Comparison of ENCODE assay signal across 9 mouse cellular contexts in the genomic region with DNA sequence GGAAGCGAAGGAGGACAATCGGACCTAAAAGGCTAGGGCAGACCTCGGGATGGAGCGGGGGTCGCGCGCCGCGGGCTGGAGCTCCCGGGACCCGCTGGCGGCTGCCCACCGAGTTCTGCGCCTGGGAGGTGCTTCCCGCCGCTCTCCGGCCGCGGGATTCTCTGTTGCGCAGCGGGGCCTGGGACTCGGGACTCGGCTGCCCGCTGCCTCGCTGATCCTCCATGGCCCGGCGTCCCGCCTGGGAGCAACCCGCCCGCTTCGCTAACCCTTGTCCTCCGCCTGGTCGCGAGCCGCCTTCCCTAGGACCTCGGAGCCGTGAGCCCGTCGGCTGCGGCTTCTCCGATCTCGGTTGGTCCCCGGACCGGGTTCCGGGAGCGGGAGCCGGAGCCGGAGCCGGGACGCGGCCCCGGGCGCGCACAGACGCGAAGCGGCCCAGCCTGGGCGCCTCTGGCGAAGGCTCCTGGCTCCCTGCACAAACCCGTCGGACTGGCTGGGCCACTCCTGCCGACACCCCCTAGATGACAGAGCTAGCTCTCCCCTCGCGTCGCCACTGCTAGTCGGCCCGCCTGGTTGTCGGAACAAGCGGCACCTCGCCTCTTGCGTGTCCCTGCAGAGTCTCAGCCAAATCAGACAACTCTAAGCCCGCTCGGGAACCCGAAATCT. TPM values are rescaled to one million over a fixed set of nuclear protein-coding genes. Genes with fewer than 3 reads are reported as not detected.
A peak's percentile ranks its signal among the peaks of the same experiment; 100 is the strongest.
DNase-seq lines count a peak whose midpoint lies in the region; ATAC-seq and TF ChIP-seq lines count a peak whose summit lies in the region.
"Had no signal": no experiment of that assay in that cellular context is flagged by ENCODE, and none has a peak within 500 bp of the region (broad histone marks: within the 10 kb centered on the region; RNA-seq: fewer than 3 reads in every experiment).

No protein-coding gene starts in this region.

- 0 out of 2 replicates have a peak, but pooled peaks cover 5% of the 10 kb centered on the region for H3K4me1 ChIP-seq in cerebellum, adult 2 months (ENCODE audit: control insufficient read depth, insufficient read depth, low read length)
- H3K4me1 ChIP-seq in ES-E14 (ENCODE audit: control insufficient read depth in 2 of 2, insufficient read depth in 2 of 2, low read length in 2 of 2, poor library complexity in 1 of 2) = peaks cover 0 to 2% of the 10 kb centered on the region in 2 experiments; a peak in 2 of 4 replicates
- peaks cover 3% of the 10 kb centered on the region; the same call in 1 of the 2 replicates for H3K4me1 ChIP-seq in forebrain, postnatal 0 days (ENCODE audit: insufficient read depth)
- H3K4me1 ChIP-seq in kidney, embryonic 15.5 days = peaks cover 45% of the 10 kb centered on the region

- no peak overlapping the region for H3K4me3 ChIP-seq in cerebellum, adult 2 months (replicated peaks; ENCODE audit: insufficient read depth, low read depth, low read length)
- H3K4me3 ChIP-seq in ES-E14 (ENCODE audit: insufficient read depth in 1 of 2, low read depth in 1 of 2, low read length in 2 of 2, poor library complexity in 1 of 2, severe bottlenecking in 1 of 2) = peak overlapping the region; percentile 41 to 55; a peak in 3 of 4 replicates
- peak overlapping the region; percentile 33 for H3K4me3 ChIP-seq in forebrain, postnatal 0 days (ENCODE audit: low read depth, low read length)
- H3K4me3 ChIP-seq in kidney, embryonic 15.5 days (replicated peaks) = peak overlapping the region; percentile 53

- H3K9ac ChIP-seq in ES-E14 (ENCODE audit: insufficient read depth, low read depth, low read length, poor library complexity, severe bottlenecking) = peak overlapping the region; percentile 35; the same call in 1 of the 2 replicates
- H3K9ac ChIP-seq in forebrain, postnatal 0 days = no peak overlapping the region
- peak overlapping the region; percentile 44 for H3K9ac ChIP-seq in kidney, embryonic 15.5 days

- TF ChIP-seq POLR2A in cerebellum, adult 2 months (IDR thresholded peaks at IDR 0.05; ENCODE audit: borderline replicate concordance, insufficient read depth, low read length) = no peak; the same call in 1 of the 2 replicates

- WGBS in cerebellum, adult 2 months = under 1% methylated on average over 70 of the region's 74 CpGs
- WGBS in forebrain, postnatal 0 days = under 1% methylated on average over 62 of the region's 74 CpGs
- WGBS in kidney, embryonic 15.5 days = under 1% methylated on average over 65 of the region's 74 CpGs

- 0 out of 2 replicates have a peak overlapping the region, but pooled peaks have one; percentile 6 for H3K27ac ChIP-seq in cerebellum, adult 2 months (ENCODE audit: insufficient read depth, low read length)
- no peak overlapping the region for H3K27ac ChIP-seq in ES-E14 (ENCODE audit: insufficient read depth, low read depth, low read length, poor library complexity, severe bottlenecking)
- H3K27ac ChIP-seq in forebrain, postnatal 0 days (ENCODE audit: low read depth, low read length) = no peak overlapping the region
- H3K27ac ChIP-seq in kidney, embryonic 15.5 days = peak overlapping the region; percentile 73
- H3K27ac ChIP-seq: macrophage had no signal

- H3K4me2 ChIP-seq in forebrain, postnatal 0 days (ENCODE audit: low read depth) = peak overlapping the region; percentile 45
- H3K4me2 ChIP-seq in kidney, embryonic 15.5 days = peak overlapping the region; percentile 74

- peaks cover 4% of the 10 kb centered on the region; the same call in 1 of the 2 replicates for H3K27me3 ChIP-seq in cerebellum, adult 2 months (ENCODE audit: control insufficient read depth, insufficient read depth, low read length)
- H3K27me3 ChIP-seq in forebrain, postnatal 0 days (ENCODE audit: insufficient read depth, low read length) = peaks cover 56% of the 10 kb centered on the region
- peaks cover 93% of the 10 kb centered on the region for H3K27me3 ChIP-seq in kidney, embryonic 15.5 days

- DNase-seq in cerebellum, adult 2 months = peak in 1 of 2 experiments; percentile 51
- no peak for DNase-seq in cerebellum, adult 11 months
- peak; percentile 40 for DNase-seq in ES-E14 (ENCODE audit: low read depth, low spot score)
- DNase-seq in forebrain, postnatal 0 days = no peak
- peak; percentile 25 for DNase-seq in lung, postnatal 36 days
- DNase-seq in urinary bladder, postnatal 36 days (ENCODE audit: low spot score in 2 of 2) = peak; percentile 74 to 79
- DNase-seq in right cerebral cortex, postnatal 4 days = no peak

- in situ Hi-C loops in ES-E14 (cut with MboI; ENCODE audit: low sequenced_read_pairs in 2 of 2, unreplicated experiment in 2 of 2) = no loop called here

- H3K36me3 ChIP-seq in ES-E14 (ENCODE audit: control insufficient read depth, insufficient read depth, low read length, poor library complexity, severe bottlenecking) = no peaks in the 10 kb centered on the region
- no peaks in the 10 kb centered on the region for H3K36me3 ChIP-seq in forebrain, postnatal 0 days (ENCODE audit: insufficient read depth)
- H3K36me3 ChIP-seq in kidney, embryonic 15.5 days = no peaks in the 10 kb centered on the region

- TF ChIP-seq CTCF in cerebellum, adult 2 months (IDR thresholded peaks at IDR 0.05; ENCODE audit: borderline replicate concordance, insufficient read depth, low read depth, low read length) = no peak
- no peak for TF ChIP-seq CTCF in forebrain, postnatal 0 days (IDR thresholded peaks at IDR 0.05; ENCODE audit: low read depth)

- no peaks in the 10 kb centered on the region for H3K9me3 ChIP-seq in ES-E14 (ENCODE audit: control insufficient read depth, insufficient read depth, low read depth, low read length)
- no peaks in the 10 kb centered on the region for H3K9me3 ChIP-seq in forebrain, postnatal 0 days (ENCODE audit: low read length)
- no peaks in the 10 kb centered on the region for H3K9me3 ChIP-seq in kidney, embryonic 15.5 days (replicated peaks)

- peak; percentile 10; the same call in 1 of the 2 replicates for ATAC-seq in forebrain, postnatal 0 days
- peak; percentile 53 for ATAC-seq in kidney, embryonic 15.5 days (replicated peaks; ENCODE audit: low FRiP score)

TF ChIP-seq in ES-E14, 5 proteins besides CTCF, POLR2A, EP300 and RAD21:
- TF ChIP-seq HCFC1 (IDR thresholded peaks at IDR 0.05; ENCODE audit: borderline replicate concordance, insufficient read depth, low read length) = no peak; the same call in 1 of the 2 replicates
- no peak for TF ChIP-seq CHD2 (IDR thresholded peaks at IDR 0.05; ENCODE audit: low read depth, low read length)
- TF ChIP-seq ZNF384 (IDR thresholded peaks at IDR 0.05; ENCODE audit: low read depth, low read length) = no peak
- TF ChIP-seq ZC3H11A (IDR thresholded peaks at IDR 0.05; ENCODE audit: borderline replicate concordance, low read depth, low read length) = no peak
- TF ChIP-seq MAFK (IDR thresholded peaks at IDR 0.05; ENCODE audit: insufficient read depth, low read depth, low read length) = no peak

RNA-seq across cellular contexts. Expression of a gene that starts 6.9 kb away (rescaled TPM):
- polyA plus RNA-seq in cerebellum, adult 2 months (2012; rRNA removed) = 5.1 and 6.9 TPM in 2 replicates
- total RNA-seq in ES-E14 (2012; rRNA removed) = 0.16 and 0.27 TPM in 2 replicates
- 0.38 TPM in 1 of 2 replicates, not detected in the other for total RNA-seq in forebrain, postnatal 0 days (2014; rRNA removed)
- polyA plus RNA-seq in forebrain, postnatal 0 days (2015; fragmentation: Nextera tagmentation; extraction: Ambion mirVana) = 0.18 and 0.28 TPM in 2 replicates
- polyA plus RNA-seq in kidney, embryonic 15.5 days (2015; fragmentation: Nextera tagmentation; extraction: Ambion mirVana) = 2.8 and 4.1 TPM in 2 replicates

Comparison
In these comparisons a context has a peak if more than half of its experiments do, and no peak if none do; other contexts are left out.
1. DNase-seq: peak in ES-E14 (single experiment), lung, postnatal 36 days (single experiment) and urinary bladder, postnatal 36 days (2 of 2); none in cerebellum, adult 11 months (single experiment), forebrain, postnatal 0 days (single experiment) and right cerebral cortex, postnatal 4 days (single experiment).
2. H3K27ac ChIP-seq: peak in cerebellum, adult 2 months (single experiment) and kidney, embryonic 15.5 days (single experiment); none in ES-E14 (single experiment) and forebrain, postnatal 0 days (single experiment).